Mouse (Mus musculus) spleen, adult 2 months (tissue): ENCODE measurements around the gene Hipk1. TPM values are rescaled to one million over a fixed set of nuclear protein-coding genes. Genes with fewer than 3 reads are reported as not detected.

Experiments
- DNase-seq, 2 experiments: peaks; one replicate each; pipeline versions ENCODE4 v3.0.0 to v3.0.0-alpha.2; 2012 to 2021; ENCODE audit warnings: low spot score in 2 of 2, low read depth in 1 of 2
- H3K27ac ChIP-seq: fragments of 200-500 bp; 2 replicates; pipeline ENCODE4 v1.5.1; 2012; ENCODE audit warnings: low read length, inconsistent platforms; ENCODE audit not compliant: insufficient read depth
- H3K27me3 ChIP-seq: fragments of 200-500 bp; 2 replicates; pipeline ENCODE4 v1.6.1; 2012; ENCODE audit warnings: mild to moderate bottlenecking, moderate library complexity, low read length, inconsistent platforms; ENCODE audit not compliant: control insufficient read depth, insufficient read depth
- H3K36me3 ChIP-seq: fragments of 200-500 bp; 2 replicates; pipeline ENCODE4 v1.6.1; 2012; ENCODE audit warnings: mild to moderate bottlenecking, low read length, inconsistent platforms; ENCODE audit not compliant: control insufficient read depth, insufficient read depth
- H3K4me1 ChIP-seq: fragments of 200-500 bp; 2 replicates; pipeline ENCODE4 v1.6.1; 2011; ENCODE audit warnings: inconsistent platforms; ENCODE audit not compliant: control insufficient read depth, insufficient read depth, insufficient read length
- H3K4me3 ChIP-seq: fragments of 200-500 bp; 2 replicates; pipeline ENCODE4 v1.5.1; 2011; ENCODE audit warnings: mild to moderate bottlenecking, inconsistent platforms; ENCODE audit not compliant: insufficient read depth, insufficient read length; ENCODE audit errors: extremely low read depth
- CTCF ChIP-seq: fragments of 200-500 bp; IDR thresholded peaks from 2 replicates; pipeline ENCODE4 v1.5.1; 2011; ENCODE audit warnings: mild to moderate bottlenecking, inconsistent platforms; ENCODE audit not compliant: insufficient read depth, insufficient read length, insufficient replicate concordance; ENCODE audit errors: extremely low read depth
- POLR2A ChIP-seq: fragments of 200-500 bp; IDR thresholded peaks from 2 replicates; pipeline ENCODE4 v1.6.1; 2011; ENCODE audit warnings: low read depth, low read length, inconsistent platforms
- WGBS: fragments of 180-500 bp; shearing (Covaris S2); methylation state at CpG from one replicate; pipeline ENCODE4 v1.1.7; 2018; 5-methylcytosine and 5-hydroxymethylcytosine counted together
- polyA plus RNA-seq: library from polyadenylated mRNA; depleted of rRNA; stranded (reverse); fragments of >200 nt; gene quantifications from 2 replicates; pipeline ENCODE4 v1.2.3, GENCODE M21; 2012

Gene Hipk1
- polyA plus RNA-seq, 1 experiment, result 72.4 TPM

DNA sequence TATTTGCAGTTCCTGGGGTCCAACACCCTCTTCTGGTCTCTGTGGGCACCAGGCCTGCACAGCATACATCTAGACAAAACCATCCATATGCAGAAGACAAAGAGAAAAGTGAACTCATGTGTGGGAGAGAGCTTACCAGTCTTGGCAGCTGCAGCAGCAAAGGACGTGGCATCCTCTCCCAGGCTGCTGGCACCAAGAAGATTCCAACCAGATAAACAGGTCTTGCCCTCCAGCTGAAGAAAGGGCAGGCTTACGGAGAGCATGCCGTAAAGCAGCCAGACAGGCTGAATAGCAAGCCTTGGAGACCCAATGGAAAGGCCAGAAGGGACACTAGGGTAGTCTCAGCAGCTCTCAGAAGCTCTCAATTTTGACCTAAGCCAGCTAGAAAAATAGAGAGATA lies 59.2 kb downstream of the Hipk1 start:
- Histone ChIP-seq H3K36me3 (no peaks in the 10 kb centered on the region), H3K27ac (no peak overlapping the region), H3K4me1 (peaks cover 4% of the 10 kb centered on the region; the same call in 1 of the 2 replicates), H3K27me3 (no peaks in the 10 kb centered on the region), H3K4me3 (no peak overlapping the region)
- no peak for DNase-seq
- WGBS, result 89% methylated on average over 3 of the region's 3 CpGs
- TF ChIP-seq CTCF (no peak), POLR2A (no peak)

- no peak overlapping the region for H3K27ac ChIP-seq
- H3K4me1 ChIP-seq, result no peaks in the 10 kb centered on the region
- WGBS, result 90% methylated on average over 9 of the region's 9 CpGs
- no peaks in the 10 kb centered on the region for H3K36me3 ChIP-seq
- H3K4me3 ChIP-seq, result no peak overlapping the region
- DNase-seq, result no peak
- H3K27me3 ChIP-seq, result no peaks in the 10 kb centered on the region
- no peak for TF ChIP-seq POLR2A
- TF ChIP-seq CTCF, result no peak
These were observed 61.5 kb downstream of the Hipk1 start for GRCm38 (mm10) chr3:103729850-103730249.

- no peaks in the 10 kb centered on the region for H3K36me3 ChIP-seq
- no peak overlapping the region for H3K4me3 ChIP-seq
- no peaks in the 10 kb centered on the region for H3K4me1 ChIP-seq
- DNase-seq, result no peak
- TF ChIP-seq CTCF, result no peak
- TF ChIP-seq POLR2A, result no peak
- WGBS, result 32% methylated on average over 2 of the region's 2 CpGs
- no peaks in the 10 kb centered on the region for H3K27me3 ChIP-seq
- H3K27ac ChIP-seq, result no peak overlapping the region
These were observed 63.5 kb downstream of the Hipk1 start for GRCm38 (mm10) chr3:103727813-103728326.

GRCm38 (mm10) chr3:103726642-103727041 lies 64.7 kb downstream of the Hipk1 start:
- Histone ChIP-seq H3K4me1 (no peaks in the 10 kb centered on the region), H3K27ac (no peak overlapping the region), H3K27me3 (no peaks in the 10 kb centered on the region), H3K36me3 (no peaks in the 10 kb centered on the region), H3K4me3 (no peak overlapping the region)
- 77% methylated on average over 3 of the region's 3 CpGs for WGBS
- DNase-seq, result no peak
- no peak for TF ChIP-seq CTCF
- TF ChIP-seq POLR2A, result no peak

- Histone ChIP-seq H3K36me3 (no peaks in the 10 kb centered on the region), H3K4me3 (no peak overlapping the region), H3K27me3 (no peaks in the 10 kb centered on the region), H3K4me1 (no peaks in the 10 kb centered on the region), H3K27ac (no peak overlapping the region)
- 56% methylated on average over 3 of the region's 3 CpGs for WGBS
- DNase-seq, result no peak
- TF ChIP-seq POLR2A (no peak), CTCF (no peak)
These were observed 67.2 kb downstream of the Hipk1 start for GRCm38 (mm10) chr3:103724137-103724536.

DNA sequence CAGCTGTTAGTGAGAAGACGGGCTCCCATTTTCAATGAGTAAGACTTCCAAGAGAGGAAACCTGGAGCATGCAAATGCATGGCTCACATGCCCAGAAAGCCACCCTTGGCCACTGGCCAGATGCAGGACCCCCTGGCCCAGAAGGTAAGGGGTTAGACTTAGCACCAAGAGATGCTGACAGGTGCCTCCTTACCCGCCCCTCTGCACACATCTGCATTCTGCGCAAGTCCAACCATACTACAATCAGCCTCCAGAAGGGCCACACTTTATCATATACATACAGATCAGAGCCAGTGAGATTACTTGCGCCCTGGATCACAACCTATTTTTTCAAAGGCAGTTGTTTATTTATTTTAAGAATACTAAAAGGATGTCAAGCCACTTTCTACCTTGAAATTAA lies 72.6 kb downstream of the Hipk1 start:
- peaks cover 6% of the 10 kb centered on the region; the same call in 1 of the 2 replicates for H3K4me1 ChIP-seq
- H3K4me3 ChIP-seq, result no peak overlapping the region
- no peak for DNase-seq
- H3K27ac ChIP-seq, result no peak overlapping the region
- WGBS, result 85% methylated on average over 4 of the region's 4 CpGs
- H3K27me3 ChIP-seq, result no peaks in the 10 kb centered on the region
- H3K36me3 ChIP-seq, result no peaks in the 10 kb centered on the region
- no peak for TF ChIP-seq CTCF
- no peak for TF ChIP-seq POLR2A
